Mouse (Mus musculus) erythroblast, embryonic 14.5 days (primary cell): Measurements from ENCODE around the gene Cep170.

Source experiments
- GATA1 ChIP-seq: IDR thresholded peaks from 2 replicates; pipeline ENCODE4 v1.6.1; 2012; ENCODE audit warnings: low read length, inconsistent platforms, mixed read lengths
- TAL1 ChIP-seq: IDR thresholded peaks from 3 replicates; pipeline ENCODE4 v1.6.1; 2012; ENCODE audit warnings: low read length, inconsistent platforms, mixed read lengths

DNA sequence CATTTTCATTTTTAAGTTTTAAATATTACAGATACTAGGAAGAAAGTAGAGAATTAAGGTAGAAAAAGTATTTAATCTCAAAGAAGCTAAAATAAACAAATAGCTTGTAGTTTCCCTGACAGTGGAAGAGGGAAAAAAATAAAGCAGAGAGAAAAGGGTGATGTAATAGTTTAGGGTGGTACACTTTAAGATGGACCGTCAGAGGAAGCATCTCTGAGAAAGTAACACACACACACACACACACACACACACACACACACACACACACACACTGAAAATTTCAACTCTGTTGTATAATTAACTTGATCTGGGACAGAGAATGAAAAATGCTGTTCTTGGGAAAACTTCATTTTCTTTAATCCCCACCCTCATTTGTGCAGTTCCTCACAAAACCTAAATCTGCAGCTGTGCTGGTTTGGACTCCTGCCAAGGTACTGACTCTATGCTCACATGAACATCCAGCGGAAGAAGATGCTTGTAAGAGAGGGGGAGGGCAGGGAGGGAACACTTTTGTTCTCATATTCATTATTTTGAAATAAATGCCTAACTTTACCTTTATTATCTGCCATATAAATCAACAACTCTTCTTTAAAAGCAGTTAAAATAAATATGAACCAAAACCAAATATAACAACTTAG lies 13.0 kb downstream of the Cep170 start:
- TF ChIP-seq GATA1 = no peak
- no peak for TF ChIP-seq TAL1
